Mouse (Mus musculus) cerebellum, adult 2 months (tissue): ENCODE measurements around the gene Gtf2f2.

Experiments
- CTCF ChIP-seq: fragments of 200-500 bp; IDR thresholded peaks from 2 replicates; pipeline ENCODE4 v1.5.1; 2011; ENCODE audit warnings: low read depth, mild to moderate bottlenecking, control low read depth, low read length, moderate library complexity, borderline replicate concordance; ENCODE audit not compliant: insufficient read depth
- POLR2A ChIP-seq: fragments of 200-500 bp; IDR thresholded peaks from 2 replicates; pipeline ENCODE4 v1.6.1; 2011; ENCODE audit warnings: low read length, control low read depth, borderline replicate concordance; ENCODE audit not compliant: insufficient read depth

DNA sequence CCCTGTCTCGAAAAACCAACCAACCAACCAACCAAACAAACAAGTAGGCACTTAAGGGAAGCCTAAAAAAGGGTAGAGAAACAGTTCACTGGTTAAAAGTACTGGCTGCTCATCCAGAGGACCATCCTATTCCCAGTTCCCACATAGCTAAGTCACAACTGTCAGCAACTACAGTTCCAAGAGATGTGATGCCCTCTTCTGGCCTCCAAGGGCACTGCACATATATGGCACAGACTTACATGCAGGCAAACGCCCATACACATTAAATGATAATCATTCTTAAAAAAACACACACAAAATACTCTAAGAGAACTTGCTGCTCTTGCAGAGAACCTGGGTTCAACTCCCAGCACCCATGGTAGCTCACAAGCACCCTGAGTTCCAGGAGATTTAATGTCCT lies 76.3 kb downstream of the Gtf2f2 start:
- no peak for TF ChIP-seq CTCF
- no peak for TF ChIP-seq POLR2A
